Mouse (Mus musculus): ENCODE measurements at regions not wholly inside any gene's neighbourhood (a gene's known extent, or its start where the extent isn't known, plus 50 kb on each side); places are given as distances from the start of the nearest gene placed in this dataset.

DNA sequence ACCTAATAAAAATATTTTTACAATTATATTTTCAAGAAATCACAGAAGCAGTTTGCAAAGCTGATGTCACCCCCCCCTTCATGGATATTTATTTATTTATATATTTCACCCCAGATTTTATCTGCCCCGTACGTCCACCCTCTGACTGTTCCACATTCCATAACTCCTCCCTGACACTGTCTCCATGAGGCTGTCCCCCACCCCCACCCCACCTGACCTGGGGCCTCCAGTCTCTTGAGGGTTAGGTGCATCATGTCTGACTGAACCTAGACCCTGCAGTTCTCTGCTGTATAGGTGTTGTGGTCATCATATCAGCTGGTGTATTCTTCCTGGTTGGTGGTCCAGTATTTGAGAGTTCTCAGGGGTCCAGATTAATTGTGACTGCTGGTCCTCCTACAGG lies 1083.9 kb upstream of the Cadm2 start:
- no peak for DNase-seq (ENCODE audit: low read depth, low spot score)

DNA sequence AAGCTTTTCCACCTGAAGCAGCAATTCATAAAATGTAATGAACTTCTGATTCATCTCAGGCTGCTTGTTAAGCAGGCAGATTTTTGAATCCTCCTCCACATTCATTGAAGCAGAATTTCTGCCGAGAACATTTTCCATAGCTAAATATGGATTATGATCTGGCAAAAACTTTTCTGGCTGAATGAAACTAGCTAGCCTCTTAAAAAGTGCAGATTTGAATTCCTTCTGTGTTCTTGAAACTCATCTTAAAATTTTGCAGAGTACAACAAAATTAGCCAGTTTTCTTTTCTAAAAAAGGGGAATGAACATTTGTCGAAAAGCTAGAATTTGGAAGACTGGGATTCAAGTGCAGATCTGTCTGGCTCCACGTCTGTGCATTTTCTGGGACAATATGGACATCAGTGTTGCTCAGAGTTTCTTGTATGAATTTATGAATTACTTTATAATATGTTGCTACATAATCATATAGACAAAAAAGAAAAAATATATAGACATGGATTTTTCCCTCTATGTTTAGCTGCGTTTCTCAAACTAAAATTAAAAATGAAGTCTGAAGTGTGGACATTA lies 1046.3 kb upstream of the Cadm2 start:
- peak; percentile 92 for DNase-seq (ENCODE audit: low read depth, low spot score)

DNA sequence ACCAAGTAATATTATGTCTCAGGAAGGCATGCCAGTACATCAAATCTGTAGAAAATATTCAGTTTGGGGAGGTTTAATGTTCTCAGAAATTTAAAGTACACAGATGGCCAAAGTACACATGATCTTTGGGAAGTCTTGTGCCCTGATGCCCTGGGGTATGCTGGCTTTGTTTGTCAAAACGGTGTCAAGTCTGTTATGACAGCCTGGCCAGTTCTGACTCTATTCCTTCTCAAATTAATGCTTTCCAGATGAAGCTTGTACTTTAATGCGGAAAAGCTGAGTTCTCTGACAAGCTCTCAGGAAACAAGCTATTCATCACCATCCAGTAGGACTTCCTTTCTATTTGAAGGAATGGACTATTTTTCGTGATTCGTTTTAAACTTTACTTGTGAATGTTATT lies 1037.7 kb upstream of the Cadm2 start:
- no peak for DNase-seq (ENCODE audit: low read depth, low spot score)

DNA sequence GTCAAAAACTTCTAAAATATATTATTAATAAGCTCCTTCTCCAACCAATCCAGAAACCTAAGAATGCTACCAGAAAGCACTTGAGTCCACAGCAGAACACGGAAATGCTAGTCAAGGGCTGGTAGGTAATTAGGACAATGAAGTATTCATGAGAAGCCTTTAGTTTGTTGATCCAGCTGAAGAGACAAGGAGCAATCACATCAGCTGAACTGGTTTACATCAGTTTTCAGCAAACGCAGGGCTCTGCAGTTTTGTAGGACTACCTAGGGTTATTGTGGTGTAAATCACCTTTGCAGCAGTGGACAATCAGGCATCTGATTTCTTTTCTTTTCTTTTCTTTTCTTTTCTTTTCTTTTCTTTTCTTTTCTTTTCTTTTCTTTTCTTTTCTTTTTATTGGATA lies 1007.3 kb upstream of the Cadm2 start:
- DNase-seq (ENCODE audit: low read depth, low spot score) = no peak

DNA sequence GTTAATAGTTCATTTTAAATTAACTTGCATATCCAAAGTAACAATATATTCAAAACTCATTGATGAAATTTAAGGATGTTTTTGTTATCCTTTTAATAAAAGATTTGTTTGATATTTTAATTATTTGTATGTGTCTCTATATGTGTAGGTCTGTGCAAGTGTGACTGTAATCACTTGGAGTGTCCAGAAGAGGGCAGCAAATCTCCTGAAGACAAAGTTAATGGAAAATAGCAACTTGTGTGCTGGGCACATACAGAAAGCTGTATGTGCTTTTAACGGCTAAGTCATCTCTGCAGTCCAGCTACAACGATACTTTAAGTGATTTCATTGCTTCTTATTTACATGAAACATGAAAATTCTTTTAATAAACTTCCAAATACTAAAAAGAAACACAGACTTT lies 993.3 kb upstream of the Cadm2 start:
- DNase-seq (ENCODE audit: low read depth, low spot score) = no peak

All from telencephalon, adult 2 months (tissue).